Mouse (Mus musculus): Measurements from ENCODE around the gene Ppp4r3a. TPM values are rescaled to one million over a fixed set of nuclear protein-coding genes. Genes with fewer than 3 reads are reported as not detected.

Gene Ppp4r3a
- total and polyA plus RNA-seq, 2 experiments from 2014 or later, result 13.9 to 31.4 TPM

DNA sequence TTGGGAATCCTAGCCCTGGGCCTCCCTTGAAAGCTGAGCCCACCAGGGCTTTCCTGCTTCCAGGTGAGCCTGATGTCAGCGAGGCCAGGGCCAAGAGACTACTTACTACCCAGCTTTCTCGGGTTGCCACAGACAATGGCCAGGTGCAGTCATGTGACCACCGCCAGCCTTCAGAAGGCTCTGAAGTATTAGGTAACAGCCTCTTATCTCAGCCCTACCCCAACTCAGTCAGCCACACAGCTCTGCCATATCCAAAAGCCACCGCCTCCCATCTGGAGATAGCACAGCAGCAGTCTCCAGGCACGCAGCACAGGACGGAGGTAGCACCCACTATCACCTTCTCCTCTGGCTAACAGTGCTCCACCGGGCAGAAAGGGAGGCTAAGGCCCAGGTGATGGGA, 58.1 kb downstream of the Ppp4r3a start:
- H3K4me1 ChIP-seq (ENCODE audit: control insufficient read depth, insufficient read depth), result no peaks in the 10 kb centered on the region
- H3K4me2 ChIP-seq (ENCODE audit: low read depth, low read length), result no peak overlapping the region
- WGBS, result 41% methylated on average over 7 of the region's 7 CpGs
- H3K9ac ChIP-seq (replicated peaks; ENCODE audit: low read depth, low read length), result no peak overlapping the region
- H3K4me3 ChIP-seq (ENCODE audit: low read depth, low read length), result no peak overlapping the region
- TF ChIP-seq CTCF (IDR thresholded peaks at IDR 0.05; ENCODE audit: low read depth) (no peak), EP300 (IDR thresholded peaks at IDR 0.05; ENCODE audit: low read depth) (no peak)
- H3K36me3 ChIP-seq (replicated peaks; ENCODE audit: control insufficient read depth, insufficient read depth, low read length), result no peaks in the 10 kb centered on the region
- no peaks in the 10 kb centered on the region for H3K9me3 ChIP-seq (replicated peaks; ENCODE audit: control insufficient read depth, low read length)
- peaks cover 22% of the 10 kb centered on the region for H3K27me3 ChIP-seq (ENCODE audit: control insufficient read depth, insufficient read depth, low read length)
- DNase-seq (ENCODE audit: low spot score) (no peak), ATAC-seq (ENCODE audit: insufficient read depth, low read depth) (no peak)
- H3K27ac ChIP-seq (ENCODE audit: low read depth), result no peak overlapping the region

DNA sequence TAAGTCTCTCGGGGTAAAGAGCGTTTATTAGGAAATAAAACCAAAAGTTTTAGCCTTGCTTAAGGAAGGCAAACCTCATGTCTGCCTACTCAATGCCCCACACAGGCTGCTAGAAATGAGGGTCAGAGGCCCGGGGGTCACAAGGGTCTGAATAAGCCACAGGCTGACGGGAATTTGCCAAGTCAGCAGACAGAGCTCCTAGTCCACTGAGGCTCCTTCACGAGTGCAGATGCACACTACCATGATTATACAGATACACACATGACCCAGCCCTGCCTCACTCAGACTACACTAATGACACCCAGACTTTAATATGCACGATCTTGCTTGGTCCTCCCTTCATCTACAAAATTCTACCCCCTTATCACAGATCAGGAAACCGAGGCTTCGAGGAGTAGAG, 58.7 kb downstream of the Ppp4r3a start:
- Histone ChIP-seq H3K4me2 (ENCODE audit: low read depth, low read length) (no peak overlapping the region), H3K9me3 (replicated peaks; ENCODE audit: control insufficient read depth, low read length) (no peaks in the 10 kb centered on the region), H3K36me3 (replicated peaks; ENCODE audit: control insufficient read depth, insufficient read depth, low read length) (no peaks in the 10 kb centered on the region), H3K27ac (ENCODE audit: low read depth) (no peak overlapping the region), H3K9ac (replicated peaks; ENCODE audit: low read depth, low read length) (no peak overlapping the region), H3K4me1 (ENCODE audit: control insufficient read depth, insufficient read depth) (no peaks in the 10 kb centered on the region), H3K27me3 (ENCODE audit: control insufficient read depth, insufficient read depth, low read length) (peaks cover 22% of the 10 kb centered on the region), H3K4me3 (ENCODE audit: low read depth, low read length) (no peak overlapping the region)
- DNase-seq (ENCODE audit: low spot score) (no peak), ATAC-seq (ENCODE audit: insufficient read depth, low read depth) (no peak)
- WGBS, result 70% methylated on average over 8 of the region's 8 CpGs
- no peak for TF ChIP-seq EP300 (IDR thresholded peaks at IDR 0.05; ENCODE audit: low read depth)
- TF ChIP-seq CTCF (IDR thresholded peaks at IDR 0.05; ENCODE audit: low read depth), result no peak

DNA sequence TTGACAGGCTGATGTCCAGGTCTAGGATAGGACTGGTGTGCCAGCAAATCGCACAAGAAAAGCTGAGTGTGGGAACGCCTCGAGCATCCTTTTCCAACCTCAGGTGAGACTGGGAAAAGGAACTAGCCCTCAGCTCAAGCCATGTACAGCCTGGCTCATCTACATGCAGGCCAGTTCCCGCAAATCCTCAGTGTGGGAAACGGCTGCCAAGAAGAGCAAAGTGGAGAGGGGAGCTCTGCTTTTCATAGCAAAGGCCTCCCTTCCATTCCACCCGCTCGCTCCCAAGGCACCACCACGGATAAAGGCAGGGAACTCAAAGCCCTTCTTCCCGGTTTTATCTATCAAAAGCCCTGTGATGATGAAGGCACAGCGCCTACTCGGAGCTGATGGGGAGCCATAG, 60.4 kb downstream of the Ppp4r3a start:
- TF ChIP-seq CTCF (IDR thresholded peaks at IDR 0.05; ENCODE audit: low read depth), result no peak
- no peak for TF ChIP-seq EP300 (IDR thresholded peaks at IDR 0.05; ENCODE audit: low read depth)
- no peaks in the 10 kb centered on the region for H3K36me3 ChIP-seq (replicated peaks; ENCODE audit: control insufficient read depth, insufficient read depth, low read length)
- H3K4me3 ChIP-seq (ENCODE audit: low read depth, low read length), result no peak overlapping the region
- no peak overlapping the region for H3K4me2 ChIP-seq (ENCODE audit: low read depth, low read length)
- peaks cover 22% of the 10 kb centered on the region for H3K27me3 ChIP-seq (ENCODE audit: control insufficient read depth, insufficient read depth, low read length)
- H3K9me3 ChIP-seq (replicated peaks; ENCODE audit: control insufficient read depth, low read length), result no peaks in the 10 kb centered on the region
- H3K9ac ChIP-seq (replicated peaks; ENCODE audit: low read depth, low read length), result no peak overlapping the region
- H3K27ac ChIP-seq (ENCODE audit: low read depth), result no peak overlapping the region
- H3K4me1 ChIP-seq (ENCODE audit: control insufficient read depth, insufficient read depth), result no peaks in the 10 kb centered on the region
- DNase-seq (ENCODE audit: low spot score) (no peak), ATAC-seq (ENCODE audit: insufficient read depth, low read depth) (no peak)
- 83% methylated on average over 11 of the region's 11 CpGs for WGBS

DNA sequence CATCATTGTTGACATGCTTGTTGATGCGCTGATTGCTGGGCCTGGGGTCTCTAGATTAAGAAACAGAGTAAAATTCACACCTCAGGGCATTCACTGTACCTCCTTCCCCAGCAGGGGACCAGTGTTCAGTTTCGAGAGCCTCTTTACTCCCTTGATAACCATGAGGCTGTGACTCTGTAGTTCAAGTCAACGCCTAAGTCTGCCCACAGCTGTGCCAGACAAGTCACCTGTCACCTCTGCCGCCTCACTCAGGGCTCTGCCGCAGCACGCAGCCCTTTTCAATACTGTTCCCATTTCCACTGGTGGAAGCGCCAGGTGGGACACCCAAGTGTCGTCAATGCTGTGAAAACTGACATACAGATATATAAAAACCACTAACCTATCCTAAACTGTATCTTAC, 61.1 kb downstream of the Ppp4r3a start:
- no peak for TF ChIP-seq CTCF (IDR thresholded peaks at IDR 0.05; ENCODE audit: low read depth)
- no peak for TF ChIP-seq EP300 (IDR thresholded peaks at IDR 0.05; ENCODE audit: low read depth)
- H3K4me2 ChIP-seq (ENCODE audit: low read depth, low read length), result no peak overlapping the region
- H3K4me1 ChIP-seq (ENCODE audit: control insufficient read depth, insufficient read depth), result peaks cover 6% of the 10 kb centered on the region; the same call in 1 of the 2 replicates
- no peaks in the 10 kb centered on the region for H3K36me3 ChIP-seq (replicated peaks; ENCODE audit: control insufficient read depth, insufficient read depth, low read length)
- H3K27me3 ChIP-seq (ENCODE audit: control insufficient read depth, insufficient read depth, low read length), result peaks cover 22% of the 10 kb centered on the region
- no peak for DNase-seq (ENCODE audit: low spot score)
- no peaks in the 10 kb centered on the region for H3K9me3 ChIP-seq (replicated peaks; ENCODE audit: control insufficient read depth, low read length)
- no peak overlapping the region for H3K9ac ChIP-seq (replicated peaks; ENCODE audit: low read depth, low read length)
- no peak overlapping the region for H3K4me3 ChIP-seq (ENCODE audit: low read depth, low read length)
- no peak overlapping the region for H3K27ac ChIP-seq (ENCODE audit: low read depth)
- ATAC-seq (ENCODE audit: insufficient read depth, low read depth), result no peak
- WGBS, result 85% methylated on average over 8 of the region's 8 CpGs

DNA sequence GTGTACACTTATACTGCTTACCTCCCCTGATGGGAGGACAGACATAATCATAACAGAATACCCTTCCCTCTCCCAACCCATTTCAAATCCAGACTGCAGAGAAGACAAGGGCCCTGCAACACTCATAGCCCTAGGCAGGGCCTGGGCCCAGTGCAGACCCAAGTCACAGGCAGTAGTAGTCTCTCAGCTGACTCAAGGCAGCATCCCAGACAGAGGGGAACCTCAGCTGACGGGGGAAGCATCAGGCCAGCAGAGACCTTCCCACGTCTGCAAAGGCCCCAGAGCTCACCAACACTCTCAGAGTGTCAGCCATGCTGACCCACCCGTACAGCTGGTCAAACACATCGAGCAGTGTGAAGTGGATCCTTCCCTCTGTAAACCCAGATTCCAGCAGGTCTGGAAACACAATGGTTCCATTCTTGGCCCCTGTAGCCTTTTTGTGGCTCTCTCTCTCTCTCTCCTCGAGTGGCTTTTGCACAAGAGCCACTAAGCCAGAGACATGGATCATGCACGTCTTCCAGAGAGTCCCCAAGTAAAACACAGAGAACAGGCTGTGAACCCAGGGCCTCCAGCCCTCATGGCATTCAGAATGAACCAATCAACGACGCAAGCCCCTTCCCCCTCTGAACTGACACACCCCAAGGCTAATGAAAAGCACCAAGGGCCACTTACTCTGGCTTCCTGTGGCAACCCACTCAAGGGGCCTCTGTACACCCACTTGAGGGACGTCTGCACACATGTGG, 61.8 kb downstream of the Ppp4r3a start:
- TF ChIP-seq EP300 (IDR thresholded peaks at IDR 0.05; ENCODE audit: low read depth), result no peak
- no peak for TF ChIP-seq CTCF (IDR thresholded peaks at IDR 0.05; ENCODE audit: low read depth)
- H3K9me3 ChIP-seq (replicated peaks; ENCODE audit: control insufficient read depth, low read length), result no peaks in the 10 kb centered on the region
- H3K4me3 ChIP-seq (ENCODE audit: low read depth, low read length), result no peak overlapping the region
- H3K9ac ChIP-seq (replicated peaks; ENCODE audit: low read depth, low read length), result no peak overlapping the region
- H3K4me1 ChIP-seq (ENCODE audit: control insufficient read depth, insufficient read depth), result peaks cover 6% of the 10 kb centered on the region
- no peaks in the 10 kb centered on the region for H3K36me3 ChIP-seq (replicated peaks; ENCODE audit: control insufficient read depth, insufficient read depth, low read length)
- no peak for DNase-seq (ENCODE audit: low spot score)
- no peak for ATAC-seq (ENCODE audit: insufficient read depth, low read depth)
- H3K27me3 ChIP-seq (ENCODE audit: control insufficient read depth, insufficient read depth, low read length), result peaks cover 19% of the 10 kb centered on the region
- WGBS, result 79% methylated on average over 9 of the region's 9 CpGs
- no peak overlapping the region for H3K27ac ChIP-seq (ENCODE audit: low read depth)
- no peak overlapping the region for H3K4me2 ChIP-seq (ENCODE audit: low read depth, low read length)
